Mouse (Mus musculus): Measurements from ENCODE around the gene Olfr968. TPM values are rescaled to one million over a fixed set of nuclear protein-coding genes. Genes with fewer than 3 reads are reported as not detected.

The Olfr968 gene
- polyA plus RNA-seq (2012; ENCODE audit: low replicate concordance): not detected in 2 replicates

DNA sequence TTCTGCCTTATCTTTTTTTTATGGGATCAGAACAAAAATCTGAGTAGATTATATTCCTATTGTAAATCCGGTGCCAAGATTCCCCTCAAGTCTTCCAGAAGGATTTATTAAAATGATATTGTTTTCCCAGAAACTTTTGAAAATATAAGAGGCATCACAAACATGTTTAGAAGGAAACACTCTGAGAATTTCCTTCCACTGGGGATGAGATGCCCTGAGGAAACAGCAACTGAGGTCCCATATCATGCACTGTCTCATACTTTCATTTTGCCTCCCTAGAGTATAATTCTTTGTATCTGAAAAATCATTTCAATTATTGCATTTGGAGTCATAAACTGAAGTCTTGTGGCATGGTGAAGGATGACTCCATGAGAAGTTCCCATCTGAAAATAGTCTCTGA, at the start of gene Olfr968:
TSS of gene Olfr968 (minus strand) at position 101 of the 400 bp plus-strand sequence.

DNA sequence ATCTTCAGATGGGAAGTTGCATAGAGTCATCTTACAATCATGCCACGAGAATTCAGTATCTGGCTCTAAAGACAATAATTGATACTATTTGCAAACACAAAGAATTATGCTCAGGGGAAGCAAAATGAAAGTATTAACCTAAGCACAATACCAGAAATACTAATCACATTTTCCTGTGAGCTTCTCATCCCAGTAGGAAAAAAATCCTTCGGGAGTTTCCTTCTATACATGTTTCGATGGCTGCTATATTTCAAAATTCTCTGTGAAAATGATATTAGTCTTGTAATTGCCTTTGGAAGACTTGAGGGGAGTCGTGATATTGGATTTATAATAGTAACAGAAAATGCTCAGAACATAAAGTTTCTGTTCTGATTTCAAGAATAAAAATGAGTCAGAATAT, 25.5 kb upstream of the Olfr968 start, which contains the start of gene Olfr970:
TSS of gene Olfr970 (plus strand) at position 301 of the 400 bp plus-strand sequence.

DNA sequence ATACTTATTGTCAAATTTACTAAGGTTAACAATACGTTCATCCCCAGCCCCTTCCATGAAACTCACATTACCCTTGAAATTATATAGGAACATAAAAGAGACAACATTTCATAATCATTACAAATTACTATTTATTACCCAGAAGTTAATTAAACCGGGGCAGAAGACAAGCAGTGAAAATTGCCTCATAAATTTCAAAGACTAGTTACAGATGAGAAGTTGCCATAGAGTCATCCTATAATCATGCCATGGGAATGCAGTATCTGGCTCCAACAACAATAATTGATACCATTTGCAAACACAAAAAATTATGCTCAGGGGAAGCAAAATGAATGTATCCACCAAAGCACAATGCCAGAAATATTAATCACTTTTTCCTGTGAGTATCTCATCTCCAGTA, 7.5 kb upstream of the Olfr968 start, which contains the start of gene Olfr969:
TSS of gene Olfr969 (plus strand) at position 388 of the 400 bp plus-strand sequence.

DNA sequence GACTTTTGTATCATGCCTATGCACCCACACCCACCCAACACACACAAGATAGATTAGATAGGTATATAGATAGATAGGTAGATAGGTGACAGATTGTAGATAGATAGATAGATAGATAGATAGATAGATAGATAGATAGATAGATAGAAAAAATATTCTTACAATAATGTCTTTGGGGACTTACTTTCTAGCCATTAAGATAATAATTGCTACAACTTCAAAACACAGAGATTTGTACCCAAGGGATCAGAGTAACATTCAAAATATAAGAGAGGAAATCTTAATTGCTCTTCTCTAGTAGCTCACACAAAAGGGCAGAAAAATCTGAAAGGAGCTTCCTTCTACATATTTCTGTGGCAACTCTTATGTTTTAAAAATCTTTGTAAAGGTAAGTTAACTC, 37.1 kb downstream of the Olfr968 start, which contains the start of gene Olfr967:
TSS of gene Olfr967 (plus strand) at position 301 of the 400 bp plus-strand sequence.

DNA sequence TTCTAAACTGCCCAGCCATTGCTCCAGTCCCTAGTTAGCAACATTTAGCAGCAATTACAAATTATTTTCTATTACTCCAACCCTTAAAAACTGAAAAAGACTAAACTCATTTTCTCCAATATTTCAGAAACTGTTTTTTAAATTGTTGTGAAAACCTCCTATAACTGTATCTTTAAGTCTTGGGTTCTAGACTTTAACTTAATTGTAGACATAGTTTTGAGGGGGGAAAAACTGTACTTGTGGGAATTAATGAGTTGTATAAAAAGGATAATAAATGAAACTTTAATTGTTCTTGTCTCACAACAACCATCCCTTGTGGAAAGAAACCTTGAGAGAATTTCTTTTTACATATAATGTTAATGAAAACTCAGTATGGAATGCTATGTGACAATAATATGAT, 52.4 kb downstream of the Olfr968 start, which contains the start of gene Olfr150:
TSS of gene Olfr150 (plus strand) at position 301 of the 400 bp plus-strand sequence.

Other genes starting within 250 kb of the Olfr968 start
- not detected in 2 replicates for gene Olfr958, start 229.2 kb downstream of the Olfr968 start, polyA plus RNA-seq (2012; ENCODE audit: low replicate concordance)
- gene Olfr959, start 207.7 kb downstream of the Olfr968 start, polyA plus RNA-seq (2012; ENCODE audit: low replicate concordance): not detected in 2 replicates
- gene AW551984, start 178.8 kb downstream of the Olfr968 start, polyA plus RNA-seq (2012; ENCODE audit: low replicate concordance): not detected in 2 replicates
- gene Olfr148, start 172.6 kb downstream of the Olfr968 start, polyA plus RNA-seq (2012; ENCODE audit: low replicate concordance): not detected in 2 replicates
- not detected in 2 replicates for gene Olfr960, start 161.9 kb downstream of the Olfr968 start, polyA plus RNA-seq (2012; ENCODE audit: low replicate concordance)
- gene Olfr961, start 138.2 kb downstream of the Olfr968 start, polyA plus RNA-seq (2012; ENCODE audit: low replicate concordance): not detected in 2 replicates
- not detected in 2 replicates for gene Olfr963, start 116.0 kb downstream of the Olfr968 start, polyA plus RNA-seq (2012; ENCODE audit: low replicate concordance)
- not detected in 2 replicates for gene Olfr149, start 76.1 kb downstream of the Olfr968 start, polyA plus RNA-seq (2012; ENCODE audit: low replicate concordance)
- gene Olfr965, start 71.9 kb downstream of the Olfr968 start, polyA plus RNA-seq (2012; ENCODE audit: low replicate concordance): not detected in 2 replicates
- not detected in 2 replicates for gene Olfr150, start 52.3 kb downstream of the Olfr968 start, polyA plus RNA-seq (2012; ENCODE audit: low replicate concordance)
- not detected in 2 replicates for gene Olfr967, start 37.0 kb downstream of the Olfr968 start, polyA plus RNA-seq (2012; ENCODE audit: low replicate concordance)
- not detected in 2 replicates for gene Olfr969, start 7.7 kb upstream of the Olfr968 start, polyA plus RNA-seq (2012; ENCODE audit: low replicate concordance)
- not detected in 2 replicates for gene Olfr970, start 25.6 kb upstream of the Olfr968 start, polyA plus RNA-seq (2012; ENCODE audit: low replicate concordance)
- gene Olfr971, start 53.6 kb upstream of the Olfr968 start, polyA plus RNA-seq (2012; ENCODE audit: low replicate concordance): not detected in 2 replicates
- not detected in 2 replicates for gene Olfr972, start 83.2 kb upstream of the Olfr968 start, polyA plus RNA-seq (2012; ENCODE audit: low replicate concordance)
- not detected in 2 replicates for gene Olfr229, start 124.1 kb upstream of the Olfr968 start, polyA plus RNA-seq (2012; ENCODE audit: low replicate concordance)
- gene Olfr974, start 154.2 kb upstream of the Olfr968 start, polyA plus RNA-seq (2012; ENCODE audit: low replicate concordance): not detected in 2 replicates
- gene Olfr975, start 168.8 kb upstream of the Olfr968 start, polyA plus RNA-seq (2012; ENCODE audit: low replicate concordance): 0.05 TPM in 1 of 2 replicates, not detected in the other
- gene Olfr976, start 177.9 kb upstream of the Olfr968 start, polyA plus RNA-seq (2012; ENCODE audit: low replicate concordance): not detected in 2 replicates
- gene Olfr978, start 208.9 kb upstream of the Olfr968 start, polyA plus RNA-seq (2012; ENCODE audit: low replicate concordance): not detected in 2 replicates
- gene Olfr979, start 220.2 kb upstream of the Olfr968 start, polyA plus RNA-seq (2012; ENCODE audit: low replicate concordance): not detected in 2 replicates
- not detected in 2 replicates for gene Olfr980, start 226.3 kb upstream of the Olfr968 start, polyA plus RNA-seq (2012; ENCODE audit: low replicate concordance)
- not detected in 2 replicates for gene Olfr981, start 238.2 kb upstream of the Olfr968 start, polyA plus RNA-seq (2012; ENCODE audit: low replicate concordance)